Comparison of ENCODE assay signal across 23 mouse cellular contexts in the genomic region with DNA sequence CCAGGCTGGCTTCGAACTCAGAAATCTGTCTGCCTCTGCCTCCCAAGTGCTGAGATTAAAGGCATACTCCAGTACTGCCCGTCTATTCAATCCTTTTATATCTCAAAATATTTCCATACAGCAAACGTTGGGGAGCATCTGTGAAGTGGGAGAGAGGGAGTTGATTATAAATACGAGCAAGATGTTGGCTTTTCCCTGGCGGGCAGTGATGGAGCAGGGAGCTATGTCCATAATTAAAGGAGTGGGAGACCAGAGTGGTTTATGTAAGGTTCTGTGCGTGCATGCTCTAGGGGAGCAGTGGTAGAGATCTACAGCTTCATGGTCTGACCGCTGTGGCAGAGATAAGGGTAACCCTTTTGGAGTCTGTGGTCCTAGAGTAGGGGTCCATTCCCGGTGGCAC.
"Had no signal": no experiment of that assay in that cellular context is flagged by ENCODE, and none has a peak within 500 bp of the region (broad histone marks: within the 10 kb centered on the region; RNA-seq: fewer than 3 reads in every experiment).

No protein-coding gene starts in this region.

- DNase-seq: gastrocnemius, postnatal 14 days; heart, adult 2 months; heart, postnatal 14 days; heart, postnatal 36 days; kidney, adult 11 months; kidney, adult 8-10 months; kidney, postnatal 14 days; kidney, postnatal 36 days; layer of hippocampus, adult 9-11 months; layer of hippocampus, postnatal 36 days; left cerebral cortex, postnatal 4 days had no signal

- H3K4me3 ChIP-seq: heart, adult 2 months; heart, embryonic 13.5 days; heart, embryonic 15.5 days; hindbrain, embryonic 13.5 days; hindbrain, embryonic 15.5 days; kidney, embryonic 15.5 days; limb, embryonic 13.5 days; limb, embryonic 15.5 days; liver, embryonic 12.5 days had no signal

- H3K27ac ChIP-seq: heart, adult 2 months; heart, embryonic 13.5 days; heart, embryonic 15.5 days; hindbrain, embryonic 13.5 days; hindbrain, embryonic 15.5 days; hindbrain, postnatal 0 days; kidney, embryonic 15.5 days; kidney, postnatal 0 days; limb, embryonic 13.5 days; limb, embryonic 15.5 days; liver, embryonic 12.5 days; liver, embryonic 14.5 days had no signal

- ATAC-seq: hindbrain, postnatal 0 days; intestine, embryonic 16.5 days; liver, embryonic 12.5 days had no signal
